Mouse (Mus musculus) adrenal gland, postnatal 14 days (tissue): ENCODE results near the gene Prl2b1. TPM values are rescaled to one million over a fixed set of nuclear protein-coding genes. Genes with fewer than 3 reads are reported as not detected.

Experiments
- DNase-seq: peaks from one replicate; pipeline ENCODE4 v3.0.0; 2021; ENCODE audit warnings: mixed read lengths
- long read RNA-seq, 2 experiments: library from polyadenylated mRNA; stranded (forward); transcript quantifications; one replicate each; pipeline ENCODE4 v2.0.0; 2021
- total RNA-seq: library from RNA; stranded (reverse); gene quantifications from 2 replicates; pipeline ENCODE4 v1.2.3, GENCODE M21; 2021

Prl2b1 gene
- total RNA-seq: not detected in 2 replicates
- long read RNA-seq, experiment 1: 0 reads
- long read RNA-seq, experiment 2: 0 reads

- no peak for DNase-seq
Observed at GRCm38 (mm10) chr13:27390746-27391145, at the start of gene Prl2b1. Gene Prl2b1 (minus strand): TSS chr13:27390846.

- no peak for DNase-seq
Observed at GRCm38 (mm10) chr13:27438588-27438987, 47.9 kb upstream of the Prl2b1 start, which contains the start of gene Prl8a6. Gene Prl8a6 (minus strand): TSS chr13:27438688.

- DNase-seq: no peak
Observed at GRCm38 (mm10) chr13:27433159-27433558, 42.5 kb upstream of the Prl2b1 start.

- DNase-seq: no peak
Observed at GRCm38 (mm10) chr13:27413640-27414039, 23.0 kb upstream of the Prl2b1 start.

- no peak for DNase-seq
Observed at GRCm38 (mm10) chr13:27399061-27399724, 8.5 kb upstream of the Prl2b1 start.

- no peak for DNase-seq
Observed at GRCm38 (mm10) chr13:27345373-27345772, 45.3 kb downstream of the Prl2b1 start, which contains the start of gene Prl8a2. Gene Prl8a2 (plus strand): TSS chr13:27345673.

- no peak for DNase-seq
Observed at GRCm38 (mm10) chr13:27342733-27343275, 47.8 kb downstream of the Prl2b1 start.

- DNase-seq: no peak
Observed at GRCm38 (mm10) chr13:27334989-27335388, 55.7 kb downstream of the Prl2b1 start.

Other genes starting within 250 kb of the Prl2b1 start
- not detected in 2 replicates for gene Prl3d3, start 234.1 kb downstream of the Prl2b1 start, total RNA-seq
- not detected in 2 replicates for gene Prl3c1, start 194.2 kb downstream of the Prl2b1 start, total RNA-seq
- not detected in 2 replicates for gene Prl3b1, start 149.0 kb downstream of the Prl2b1 start, total RNA-seq
- gene Prl3a1, start 131.4 kb downstream of the Prl2b1 start, total RNA-seq: not detected in 2 replicates
- not detected in 2 replicates for gene Prl6a1, start 78.2 kb downstream of the Prl2b1 start, total RNA-seq
- gene Prl8a2, start 45.2 kb downstream of the Prl2b1 start, total RNA-seq: 0.41 and 1.5 TPM in 2 replicates
- not detected in 2 replicates for gene Prl8a6, start 47.8 kb upstream of the Prl2b1 start, total RNA-seq
- gene Prl8a8, start 122.4 kb upstream of the Prl2b1 start, total RNA-seq: not detected in 2 replicates
- gene Prl8a9, start 173.8 kb upstream of the Prl2b1 start, total RNA-seq: not detected in 2 replicates
- gene Prl8a1, start 191.3 kb upstream of the Prl2b1 start, total RNA-seq: not detected in 2 replicates
- not detected in 2 replicates for gene Prl7b1, start 219.7 kb upstream of the Prl2b1 start, total RNA-seq